Mouse (Mus musculus) Patski (cell line): ENCODE measurements at regions not wholly inside any gene's neighbourhood (a gene's known extent, or its start where the extent isn't known, plus 50 kb on each side); places are given as distances from the start of the nearest gene placed in this dataset.

ENCODE experiments used
- ATAC-seq: fragments of 100-300 bp; one replicate; pipeline ENCODE4 v1.8.0; 2021
- CTCF ChIA-PET: fragments of 350-600 bp; sonication (Branson Sonifier 250); formaldehyde crosslinking; loops from one replicate; lab custom pipeline; 2022; ENCODE audit warnings: inconsistent platforms; lab: Charles Lee
- POLR2A ChIA-PET: fragments of 350-600 bp; sonication (Branson Sonifier 250); formaldehyde crosslinking; loops from one replicate; lab custom pipeline; 2022; ENCODE audit warnings: antibody characterized with exemption, inconsistent platforms; lab: Charles Lee
- DNase-seq: peaks from one replicate; pipeline ENCODE4 v3.0.0-alpha.2; 2011; ENCODE audit warnings: low read depth, low spot score
- H3K27me3 ChIP-seq: fragments of 371-371 bp; one replicate; pipeline ENCODE4 v1.5.1; 2021
- CTCF ChIP-seq: fragments of 100-300 bp; IDR thresholded peaks from one replicate; pipeline ENCODE4 v1.5.1; 2021
- in situ Hi-C: fragments of 300-500 bp; cut with MboI; formaldehyde crosslinking; loops from 3 replicates; pipeline ENCODE4 v1.11.1; 2018; ENCODE audit warnings: low pct_unique_long_range_greater_than_20kb, mixed read lengths

DNA sequence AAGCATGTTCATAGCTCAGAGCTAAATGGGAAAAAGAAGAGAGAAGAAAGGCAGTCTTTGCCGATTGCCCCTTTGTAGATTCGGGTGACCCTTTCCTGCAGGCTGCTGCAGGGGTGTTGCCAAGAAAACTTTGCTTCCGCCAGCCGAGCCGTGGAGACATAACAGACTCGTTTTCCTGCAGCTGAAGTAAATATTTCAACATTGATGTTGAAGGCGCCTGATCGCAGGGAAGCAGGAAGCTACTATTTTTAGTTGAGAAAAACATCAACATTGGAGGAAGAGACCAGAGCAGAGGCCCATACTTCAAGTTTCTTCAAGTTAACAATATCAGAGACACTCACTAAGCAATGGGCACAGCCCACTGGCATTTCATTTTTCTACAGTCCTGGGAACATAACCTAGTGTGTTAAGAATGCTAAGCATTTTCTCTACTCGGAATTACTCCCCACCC lies 211.9 kb downstream of the Gm10260 start:
- in situ Hi-C loops = loop anchor here (10.0 kb wide), 1 partner anchor 304 kb away; the partner anchor contains the start of gene Enc1
- ChIA-PET POLR2A (interaction anchor here (0.6 kb wide), 2 partner anchors 38 to 374 kb away, joined by 3 read pairs; no protein-coding TSS in a partner anchor), CTCF (no interaction called here)
- no peaks in the 10 kb centered on the region for H3K27me3 ChIP-seq
- ATAC-seq (no peak), DNase-seq (no peak)
- no peak for TF ChIP-seq CTCF

DNA sequence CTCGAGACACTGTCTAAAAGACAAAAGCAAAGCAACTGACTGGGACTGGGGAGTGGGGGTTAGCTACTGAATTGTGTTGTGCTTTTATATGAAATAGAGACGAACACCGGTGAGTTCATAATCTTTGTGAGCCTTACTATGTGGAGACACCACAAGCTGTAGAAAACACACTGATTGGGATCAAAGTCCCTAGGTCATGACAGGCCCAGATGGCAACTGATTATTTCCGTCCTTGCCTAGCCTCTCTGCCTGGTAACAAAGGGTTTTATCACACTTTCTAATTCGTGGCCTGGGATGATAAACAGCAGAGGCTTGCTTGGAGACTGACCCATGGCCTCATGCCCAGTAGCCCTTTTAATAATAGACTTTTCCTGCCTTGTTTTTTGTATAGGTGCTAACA lies 213.5 kb downstream of the Gm10260 start:
- CTCF ChIA-PET = no interaction called here

GRCm38 (mm10) chr13:97545971-97546454 lies 214.4 kb downstream of the Gm10260 start:
- no peaks in the 10 kb centered on the region for H3K27me3 ChIP-seq
- ChIA-PET CTCF (interaction anchor here (0.6 kb wide), 1 partner anchor 12 kb away, joined by 3 read pairs; no protein-coding TSS in a partner anchor), POLR2A (no interaction called here)
- in situ Hi-C loops = loop anchor here (10.0 kb wide), 1 partner anchor 301 kb away; the partner anchor contains the start of gene Enc1
- no peak for TF ChIP-seq CTCF
- ATAC-seq = peak; percentile 89
- peak; percentile 64 for DNase-seq

More for the DNA sequence above, 213.5 kb downstream of the Gm10260 start:
- POLR2A ChIA-PET = no interaction called here
- ATAC-seq (no peak), DNase-seq (no peak)
- no peaks in the 10 kb centered on the region for H3K27me3 ChIP-seq
- no peak for TF ChIP-seq CTCF
- in situ Hi-C loops = loop anchor here (10.0 kb wide), 1 partner anchor 302 kb away; the partner anchor contains the start of gene Enc1

GRCm38 (mm10) chr13:97539686-97540085 lies 220.7 kb downstream of the Gm10260 start:
- ChIA-PET POLR2A (no interaction called here), CTCF (interaction anchor here (1.3 kb wide), 1 partner anchor 10 kb away, joined by 3 read pairs; no protein-coding TSS in a partner anchor)
- DNase-seq (no peak), ATAC-seq (peak; percentile 39)
- H3K27me3 ChIP-seq = no peaks in the 10 kb centered on the region
- no peak for TF ChIP-seq CTCF
- in situ Hi-C loops = loop anchor here (10.0 kb wide), 1 partner anchor 295 kb away; the partner anchor contains the start of gene Enc1

GRCm38 (mm10) chr13:97538441-97538840 lies 222.0 kb downstream of the Gm10260 start:
- ATAC-seq = no peak
- H3K27me3 ChIP-seq = no peaks in the 10 kb centered on the region
- no peak for DNase-seq
- POLR2A ChIA-PET = no interaction called here
- CTCF ChIA-PET = interaction anchor here (1.3 kb wide), 1 partner anchor 12 kb away, joined by 3 read pairs; no protein-coding TSS in a partner anchor
- in situ Hi-C loops = no loop called here
- TF ChIP-seq CTCF = no peak

- no peak for ATAC-seq
- no peak for TF ChIP-seq CTCF
- in situ Hi-C loops = no loop called here
- ChIA-PET CTCF (no interaction called here), POLR2A (no interaction called here)
- DNase-seq = no peak
- H3K27me3 ChIP-seq = no peaks in the 10 kb centered on the region
Measured at GRCm38 (mm10) chr13:97537686-97538085, 222.7 kb downstream of the Gm10260 start.

DNA sequence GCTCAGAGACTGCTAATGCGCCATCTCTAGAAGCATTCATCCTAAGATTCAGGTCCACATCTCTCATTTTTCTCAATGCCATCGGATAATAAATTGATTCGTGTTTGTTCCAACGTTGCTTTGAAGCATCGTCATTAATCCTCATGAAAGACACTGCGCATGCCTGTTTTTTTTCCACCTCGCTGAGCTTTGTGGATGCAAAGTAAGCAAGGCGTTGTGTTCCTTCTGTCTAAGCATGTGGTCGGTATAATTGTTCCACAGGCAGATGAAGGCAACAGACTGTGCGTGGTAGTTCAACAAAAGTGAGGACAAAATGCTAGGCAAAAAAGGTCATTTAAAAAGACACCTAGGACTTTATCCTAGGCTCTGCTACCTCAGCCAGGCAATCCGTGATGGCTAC lies 223.2 kb downstream of the Gm10260 start:
- no peak for TF ChIP-seq CTCF
- in situ Hi-C loops = no loop called here
- H3K27me3 ChIP-seq = no peaks in the 10 kb centered on the region
- CTCF ChIA-PET = no interaction called here
- DNase-seq (no peak), ATAC-seq (no peak)
- POLR2A ChIA-PET = no interaction called here

DNA sequence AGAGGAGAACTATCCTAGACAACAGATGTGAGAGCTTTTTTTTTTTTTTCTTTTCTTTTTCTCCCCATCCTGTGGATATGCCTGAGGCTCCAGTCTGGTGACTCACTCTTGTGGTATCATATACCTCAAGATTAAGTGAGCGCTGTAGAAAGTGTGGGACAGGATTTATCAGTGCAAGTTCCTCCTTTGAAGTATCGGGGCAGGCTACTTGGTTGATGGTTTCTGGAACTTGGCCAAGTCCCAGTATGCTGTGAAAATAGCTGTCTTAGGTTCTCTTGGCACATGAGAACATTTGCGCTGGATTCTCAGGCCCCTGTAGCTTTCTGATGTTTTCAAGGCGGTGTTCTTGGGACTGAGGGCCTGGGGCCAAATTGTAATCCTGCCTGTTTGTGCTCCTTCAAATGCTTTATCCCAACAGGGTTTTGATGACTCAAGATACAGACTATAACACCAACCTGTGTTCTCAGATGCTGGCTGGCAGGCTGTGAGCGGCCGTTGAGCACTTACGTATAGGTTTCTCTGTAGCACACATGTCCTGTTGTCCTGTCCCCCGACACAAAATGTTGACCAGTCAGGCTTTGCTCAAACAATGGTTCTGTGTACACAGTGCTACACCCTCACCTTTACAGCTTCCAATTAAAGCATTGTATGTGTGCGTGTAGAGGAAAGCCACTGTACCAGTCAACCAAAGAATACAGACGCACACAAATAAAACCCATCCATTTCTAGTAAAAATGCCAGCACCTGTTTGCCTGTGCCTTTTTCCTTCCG lies 226.4 kb downstream of the Gm10260 start:
- H3K27me3 ChIP-seq = no peaks in the 10 kb centered on the region
- ATAC-seq = peak; percentile 26
- no peak for TF ChIP-seq CTCF
- ChIA-PET CTCF (no interaction called here), POLR2A (interaction anchor here (0.6 kb wide), 1 partner anchor 509 kb away, joined by 3 read pairs; no protein-coding TSS in a partner anchor)
- in situ Hi-C loops = no loop called here
- peak; percentile 82 for DNase-seq

DNA sequence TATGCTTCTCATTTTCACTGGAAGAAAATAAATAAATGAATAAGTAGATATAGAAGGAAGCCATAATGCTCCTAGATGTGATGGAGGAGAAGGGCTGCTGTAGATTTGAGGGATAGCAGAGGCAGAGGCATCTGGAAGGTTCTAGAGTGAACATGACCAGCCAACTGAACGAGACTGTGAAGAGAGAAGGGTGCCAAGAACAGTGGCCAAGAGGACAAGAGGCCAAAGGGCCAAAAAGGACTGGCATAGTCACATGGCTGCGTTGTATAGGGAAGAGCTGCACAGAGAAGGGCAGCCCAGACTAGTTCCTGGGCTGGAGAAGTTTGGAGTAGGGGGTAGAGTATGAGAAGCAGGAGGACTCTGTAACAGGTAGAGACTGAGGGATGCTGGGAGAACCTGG lies 229.3 kb downstream of the Gm10260 start:
- no peak for ATAC-seq
- CTCF ChIA-PET = no interaction called here

DNA sequence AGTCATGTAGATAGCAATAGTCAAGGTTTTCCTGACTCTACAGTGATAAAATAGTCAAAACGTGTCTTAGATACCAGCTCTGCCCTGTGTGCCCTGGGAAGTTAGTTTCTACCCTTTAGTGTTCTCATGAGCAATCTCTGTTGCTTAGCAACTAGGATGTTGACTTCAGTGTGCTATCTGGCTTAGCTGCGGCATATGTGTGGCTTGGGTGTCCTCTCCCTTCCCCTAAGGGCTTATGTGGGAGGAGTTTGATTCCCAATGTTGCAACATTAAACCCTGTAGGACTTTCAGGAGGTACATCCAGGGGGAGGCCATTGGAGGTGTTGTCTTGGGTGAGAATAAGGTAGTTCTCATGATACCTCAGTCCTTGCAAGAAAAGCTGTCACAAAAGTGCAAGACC lies 229.9 kb downstream of the Gm10260 start:
- ATAC-seq (no peak), DNase-seq (no peak)
- in situ Hi-C loops = no loop called here
- no peaks in the 10 kb centered on the region for H3K27me3 ChIP-seq
- POLR2A ChIA-PET = no interaction called here
- CTCF ChIA-PET = no interaction called here
- no peak for TF ChIP-seq CTCF

More for the DNA sequence above, 229.3 kb downstream of the Gm10260 start:
- no peak for DNase-seq
- in situ Hi-C loops = no loop called here
- H3K27me3 ChIP-seq = no peaks in the 10 kb centered on the region
- POLR2A ChIA-PET = no interaction called here
- no peak for TF ChIP-seq CTCF

DNA sequence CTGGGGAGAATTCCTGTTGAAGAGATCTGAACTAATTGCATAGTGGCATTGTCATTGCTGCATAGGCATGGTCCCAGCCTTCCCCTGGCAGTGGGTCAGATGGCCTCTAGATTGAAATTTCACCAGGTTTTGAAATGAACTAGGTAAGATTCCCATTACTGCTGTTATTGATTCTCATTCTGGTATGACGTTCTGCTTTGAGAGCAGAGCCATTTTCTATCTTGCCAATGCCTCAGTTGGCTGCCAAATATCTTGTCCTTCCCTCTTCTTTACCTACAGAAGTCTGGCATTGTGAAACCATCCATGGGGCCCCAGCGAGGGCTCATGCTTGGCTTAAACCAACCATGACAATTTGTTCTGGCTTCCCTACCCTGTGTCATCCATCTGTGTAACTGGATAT lies 232.5 kb downstream of the Gm10260 start:
- no peak for DNase-seq
- no peaks in the 10 kb centered on the region for H3K27me3 ChIP-seq
- ChIA-PET CTCF (no interaction called here), POLR2A (no interaction called here)
- in situ Hi-C loops = no loop called here
- no peak for TF ChIP-seq CTCF
- ATAC-seq = no peak
